Mouse (Mus musculus): ENCODE data around the gene A930009A15Rik. TPM values are rescaled to one million over a fixed set of nuclear protein-coding genes. Genes with fewer than 3 reads are reported as not detected.

The A930009A15Rik gene
- polyA plus RNA-seq, 1 experiment from 2014 or later, result not detected

DNA sequence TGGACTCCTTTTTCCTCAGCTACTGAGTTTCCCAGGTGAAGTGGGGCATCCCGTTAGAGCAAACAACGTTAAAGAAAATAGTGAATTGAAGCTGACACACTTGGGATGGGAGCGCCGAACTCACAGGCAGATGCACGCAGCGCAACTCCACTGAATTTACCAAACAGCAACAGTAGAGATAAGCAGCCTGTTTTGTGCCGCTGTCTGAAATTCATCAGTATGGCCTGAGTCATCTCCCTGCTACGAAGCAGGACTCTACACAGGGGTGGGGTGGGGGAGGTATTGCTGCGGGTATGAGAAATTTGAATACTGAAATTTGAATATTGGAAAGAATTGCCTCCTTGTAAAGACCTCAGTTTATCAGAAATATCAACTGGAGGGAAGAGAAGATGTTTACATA, 12.2 kb downstream of the A930009A15Rik start:
- H3K27ac ChIP-seq (replicated peaks), result no peak overlapping the region
- H3K4me3 ChIP-seq (replicated peaks), result no peak overlapping the region
- peaks cover 23% of the 10 kb centered on the region for H3K4me1 ChIP-seq
- H3K9me3 ChIP-seq (replicated peaks), result no peaks in the 10 kb centered on the region
- peaks cover 23% of the 10 kb centered on the region for H3K27me3 ChIP-seq
- H3K9ac ChIP-seq, result no peak overlapping the region
- H3K36me3 ChIP-seq, result no peaks in the 10 kb centered on the region
- H3K4me2 ChIP-seq (replicated peaks), result no peak overlapping the region
- 80% methylated on average over 9 of the region's 9 CpGs for WGBS
- no peak for ATAC-seq (ENCODE audit: insufficient number of reproducible peaks, low FRiP score, low TSS enrichment, low read depth)

DNA sequence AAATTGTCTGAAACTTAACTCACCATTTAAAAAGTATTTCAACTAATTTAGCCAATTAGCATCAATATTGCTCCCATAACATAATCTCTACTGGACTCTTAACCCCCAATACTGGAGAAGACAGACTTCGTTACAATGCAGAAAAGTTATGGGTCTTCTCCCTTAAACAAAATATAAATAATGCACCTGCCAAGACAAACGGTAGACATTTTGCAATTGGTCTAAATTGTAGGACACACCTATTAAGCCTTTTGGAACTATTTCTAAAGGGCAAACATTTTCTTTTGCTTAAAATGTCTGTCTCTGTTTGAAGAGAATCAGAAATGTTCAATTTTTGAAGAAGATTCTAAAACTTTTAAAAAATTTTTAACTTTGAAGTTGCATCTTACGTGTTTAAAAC, 13.3 kb downstream of the A930009A15Rik start:
- Histone ChIP-seq H3K9ac (no peak overlapping the region), H3K36me3 (no peaks in the 10 kb centered on the region), H3K27me3 (peaks cover 34% of the 10 kb centered on the region), H3K9me3 (replicated peaks) (no peaks in the 10 kb centered on the region), H3K4me2 (replicated peaks) (no peak overlapping the region), H3K27ac (replicated peaks) (no peak overlapping the region), H3K4me1 (peaks cover 34% of the 10 kb centered on the region), H3K4me3 (replicated peaks) (no peak overlapping the region)
- no peak for ATAC-seq (ENCODE audit: insufficient number of reproducible peaks, low FRiP score, low TSS enrichment, low read depth)
- WGBS, result 83% methylated on average over 3 of the region's 3 CpGs

DNA sequence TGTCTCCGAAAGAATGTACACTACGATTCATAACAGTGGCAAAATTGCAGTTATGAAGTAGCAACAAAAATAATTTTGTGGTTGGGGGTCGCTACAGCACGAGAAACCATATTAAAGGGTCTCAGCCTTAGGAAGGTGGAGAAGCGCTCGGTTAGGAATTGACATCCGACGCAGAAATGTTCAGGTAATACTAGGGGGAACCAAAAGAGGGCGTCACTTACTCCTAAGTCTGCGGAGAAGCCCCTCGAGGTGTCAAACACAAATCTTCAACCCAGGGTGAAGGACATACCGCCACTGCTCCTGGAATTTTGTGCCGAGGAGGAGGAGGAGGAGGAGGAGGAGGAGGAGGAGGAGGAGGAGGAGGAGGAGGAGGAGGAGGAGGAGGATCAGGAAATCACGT, 14.9 kb downstream of the A930009A15Rik start:
- no peak overlapping the region for H3K4me2 ChIP-seq (replicated peaks)

DNA sequence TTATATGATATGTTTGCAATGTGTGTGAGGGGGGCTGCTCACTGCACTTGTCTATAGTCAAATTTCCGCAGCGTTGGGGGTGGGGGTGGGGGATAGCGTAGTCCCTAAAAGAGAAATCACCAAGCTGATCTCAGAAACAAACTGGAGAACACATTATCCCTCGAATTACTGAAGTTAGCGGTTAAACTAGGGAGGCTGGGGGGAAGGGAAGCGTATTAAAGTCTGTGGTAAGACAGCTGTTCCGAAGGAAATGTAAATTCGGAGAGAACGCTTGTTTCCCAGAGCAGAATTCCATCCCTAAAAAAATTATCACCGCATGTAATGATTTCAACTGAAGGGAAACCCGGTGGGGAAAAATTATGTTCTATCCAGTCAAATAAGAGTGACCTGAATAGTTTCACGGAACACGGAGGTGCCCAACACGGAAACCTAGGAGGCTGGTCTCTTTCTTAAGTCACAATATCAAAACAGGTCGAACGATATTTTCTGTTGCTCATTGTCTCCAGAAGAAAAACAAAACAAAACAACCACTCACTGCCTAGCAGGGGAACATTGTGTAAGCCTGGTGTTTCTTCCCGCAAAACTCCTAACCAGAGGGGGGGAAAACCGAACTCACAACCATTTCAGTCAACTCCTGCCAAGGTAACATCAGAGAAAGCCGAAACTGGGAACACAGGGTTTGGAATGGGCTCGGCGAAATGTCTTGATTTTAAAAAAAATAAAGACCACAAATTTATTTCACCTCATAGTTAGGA, 15.9 kb downstream of the A930009A15Rik start:
- Histone ChIP-seq H3K27ac (replicated peaks) (no peak overlapping the region), H3K4me1 (peaks cover 32% of the 10 kb centered on the region), H3K4me2 (replicated peaks) (peak overlapping the region; percentile 95), H3K9ac (no peak overlapping the region), H3K36me3 (no peaks in the 10 kb centered on the region), H3K9me3 (replicated peaks) (no peaks in the 10 kb centered on the region), H3K27me3 (peaks cover 41% of the 10 kb centered on the region), H3K4me3 (replicated peaks) (peak overlapping the region; percentile 55)
- ATAC-seq (ENCODE audit: insufficient number of reproducible peaks, low FRiP score, low TSS enrichment, low read depth), result no peak
- 1% methylated on average over 21 of the region's 21 CpGs for WGBS

More for the DNA sequence above, 14.9 kb downstream of the A930009A15Rik start:
- Histone ChIP-seq H3K27ac (replicated peaks) (no peak overlapping the region), H3K27me3 (peaks cover 41% of the 10 kb centered on the region), H3K9ac (no peak overlapping the region), H3K9me3 (replicated peaks) (no peaks in the 10 kb centered on the region), H3K4me3 (replicated peaks) (peak overlapping the region; percentile 55), H3K4me1 (peaks cover 33% of the 10 kb centered on the region), H3K36me3 (no peaks in the 10 kb centered on the region)
- ATAC-seq (ENCODE audit: insufficient number of reproducible peaks, low FRiP score, low TSS enrichment, low read depth), result no peak
- WGBS, result 27% methylated on average over 12 of the region's 14 CpGs

DNA sequence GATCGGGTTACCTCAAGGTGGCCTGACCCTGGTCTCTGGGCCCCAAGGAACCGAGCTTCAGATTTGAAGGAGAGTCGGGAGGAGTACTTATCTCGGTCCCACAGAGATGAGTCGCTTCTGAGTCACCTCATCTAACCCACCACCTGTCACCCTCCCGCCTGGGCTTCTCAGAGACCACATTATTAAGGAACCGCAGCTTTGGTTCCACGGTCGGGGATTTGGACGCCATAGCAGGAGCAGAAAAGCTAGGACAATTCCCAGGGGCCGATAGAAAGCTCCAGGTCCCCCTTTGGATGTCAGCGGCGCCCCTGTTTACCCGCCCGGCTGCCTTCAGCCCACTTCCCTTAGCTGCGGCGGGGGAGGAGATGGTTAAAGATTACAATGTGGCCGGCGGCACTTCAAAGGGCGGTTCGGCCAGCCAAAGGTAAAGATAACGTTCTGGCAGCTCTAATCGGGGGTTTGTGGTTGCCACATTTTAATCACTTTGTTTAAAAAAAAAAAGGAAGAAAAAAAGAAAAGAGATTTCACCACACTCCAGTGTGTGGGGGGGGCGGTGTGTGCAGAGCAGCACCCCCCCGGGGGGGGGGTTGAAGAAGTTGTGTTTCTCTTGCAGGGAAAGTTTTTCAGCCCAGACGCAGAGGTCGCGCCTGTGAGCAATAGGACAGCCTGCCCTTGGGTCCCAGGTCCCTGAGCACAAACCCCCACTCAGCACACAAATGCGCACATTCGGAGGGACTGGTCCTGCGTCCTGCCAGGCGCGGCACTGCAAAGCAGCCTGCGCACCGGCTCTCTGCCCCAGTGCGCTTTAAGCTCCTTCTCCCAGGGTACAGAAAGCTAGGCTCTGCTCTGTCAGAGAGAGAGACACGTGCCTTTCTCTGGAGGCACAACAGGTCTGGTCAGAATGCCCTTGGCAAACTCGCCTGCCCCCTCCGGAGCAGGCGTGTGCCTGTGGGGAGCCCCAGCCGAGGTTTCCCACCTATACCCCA, 16.8 kb downstream of the A930009A15Rik start:
- 0 out of 2 replicates have a peak overlapping the region, but pooled peaks have one; percentile 23 for H3K9ac ChIP-seq
- H3K4me2 ChIP-seq (replicated peaks), result peak overlapping the region; percentile 95
- ATAC-seq (ENCODE audit: insufficient number of reproducible peaks, low FRiP score, low TSS enrichment, low read depth), result peak; percentile 18
- no peaks in the 10 kb centered on the region for H3K36me3 ChIP-seq
- under 1% methylated on average over 41 of the region's 41 CpGs for WGBS
- H3K4me3 ChIP-seq (replicated peaks), result peak overlapping the region; percentile 55
- no peaks in the 10 kb centered on the region for H3K9me3 ChIP-seq (replicated peaks)
- H3K27me3 ChIP-seq, result peaks cover 41% of the 10 kb centered on the region
- no peak overlapping the region for H3K27ac ChIP-seq (replicated peaks)
- peaks cover 32% of the 10 kb centered on the region for H3K4me1 ChIP-seq

DNA sequence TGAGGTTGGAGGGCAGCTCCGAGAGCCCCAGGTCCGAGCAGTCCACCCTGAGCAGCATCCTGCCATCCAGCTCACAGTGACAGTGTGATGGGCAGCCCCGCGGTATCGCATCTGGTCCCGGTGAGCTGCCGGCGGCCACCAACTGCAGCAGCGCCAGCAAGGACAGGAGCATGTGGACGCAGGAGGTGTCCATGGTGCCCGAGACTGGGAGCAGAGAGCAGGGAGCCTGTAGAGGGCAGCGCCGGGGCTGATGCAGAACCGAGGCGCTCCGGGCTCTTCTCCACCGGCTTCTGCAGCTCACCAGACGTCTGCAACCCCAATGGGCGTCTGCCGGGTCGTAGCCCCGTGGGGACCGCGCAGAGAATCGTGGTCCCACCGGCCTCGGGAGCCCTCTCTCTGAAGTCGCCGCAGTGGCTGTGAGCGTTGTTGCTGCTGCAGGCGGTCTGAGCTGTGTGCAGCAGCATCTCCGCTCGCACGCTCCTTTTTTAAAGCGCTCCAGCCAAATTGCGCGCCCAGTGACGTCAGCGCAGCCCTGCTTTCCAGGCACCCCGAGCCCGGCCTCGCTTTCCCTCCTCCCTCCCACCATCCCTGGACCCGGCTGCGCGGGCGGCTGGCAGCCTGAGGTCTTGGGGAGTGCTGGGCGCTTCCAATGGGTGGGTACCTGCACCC, 17.6 kb downstream of the A930009A15Rik start, which contains the start of gene Lgr5:
TSS of gene Lgr5 (minus strand) at position 480 of the 669 bp plus-strand sequence.
- H3K9me3 ChIP-seq (replicated peaks), result no peaks in the 10 kb centered on the region
- ATAC-seq (ENCODE audit: insufficient number of reproducible peaks, low FRiP score, low TSS enrichment, low read depth), result peak; percentile 72
- peak within 1 kb of the TSS; percentile 23; the same call in 1 of the 2 replicates for H3K9ac ChIP-seq
- under 1% methylated on average over 47 of the region's 47 CpGs for WGBS
- H3K27ac ChIP-seq (replicated peaks), result no peak within 1 kb of the TSS
- H3K4me1 ChIP-seq, result peaks cover 32% of the 10 kb centered on the region
- H3K27me3 ChIP-seq, result peaks cover 41% of the 10 kb centered on the region
- H3K4me3 ChIP-seq (replicated peaks), result peak within 1 kb of the TSS; percentile 55
- peak within 1 kb of the TSS; percentile 95 for H3K4me2 ChIP-seq (replicated peaks)
- no peaks in the 10 kb centered on the region for H3K36me3 ChIP-seq

DNA sequence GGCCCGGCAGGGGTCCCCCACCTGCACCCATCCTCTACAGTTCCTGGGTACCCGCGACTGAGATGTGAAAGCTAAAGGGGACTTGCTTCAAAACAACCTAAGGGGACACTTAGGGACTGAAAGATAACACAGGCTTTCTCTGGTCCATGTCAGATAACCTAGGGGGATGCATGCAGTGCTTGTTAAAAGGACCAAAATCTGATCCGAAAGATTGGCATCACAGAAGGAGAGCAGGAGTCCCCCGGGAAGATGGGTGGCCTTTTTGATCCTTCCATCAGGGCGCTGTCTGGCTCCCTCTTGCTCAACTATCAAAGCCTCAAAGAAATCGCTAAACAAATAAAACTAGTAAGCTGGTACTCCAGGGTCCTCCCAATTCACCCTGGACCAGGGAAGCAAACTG, 18.2 kb downstream of the A930009A15Rik start:
- Histone ChIP-seq H3K4me1 (peaks cover 32% of the 10 kb centered on the region), H3K9ac (peak overlapping the region; percentile 23; the same call in 1 of the 2 replicates), H3K27me3 (peaks cover 41% of the 10 kb centered on the region), H3K9me3 (replicated peaks) (no peaks in the 10 kb centered on the region), H3K4me2 (replicated peaks) (peak overlapping the region; percentile 95), H3K27ac (replicated peaks) (no peak overlapping the region), H3K36me3 (no peaks in the 10 kb centered on the region), H3K4me3 (replicated peaks) (peak overlapping the region; percentile 55)
- ATAC-seq (ENCODE audit: insufficient number of reproducible peaks, low FRiP score, low TSS enrichment, low read depth), result no peak
- 2% methylated on average over 7 of the region's 7 CpGs for WGBS

DNA sequence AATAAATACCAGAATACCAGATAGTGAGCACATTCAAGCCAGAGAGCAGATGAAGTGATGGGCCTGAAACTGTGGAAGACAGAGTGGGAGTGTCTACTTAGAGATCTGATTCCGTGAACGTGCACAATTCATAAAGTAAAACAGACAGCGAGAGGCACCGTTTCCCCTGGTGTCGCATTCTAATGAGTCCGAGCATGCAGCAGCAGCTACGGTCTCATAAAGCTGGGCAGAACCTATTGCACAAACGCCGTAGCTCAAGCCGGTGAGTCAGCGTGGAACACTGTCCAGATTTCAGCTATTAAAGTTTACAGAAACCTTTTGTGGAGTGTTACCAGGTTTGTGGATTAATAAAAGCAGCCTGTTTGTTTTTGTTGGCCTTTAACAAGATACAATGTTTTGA, 23.4 kb downstream of the A930009A15Rik start:
- 25% methylated on average over 11 of the region's 11 CpGs for WGBS

DNA sequence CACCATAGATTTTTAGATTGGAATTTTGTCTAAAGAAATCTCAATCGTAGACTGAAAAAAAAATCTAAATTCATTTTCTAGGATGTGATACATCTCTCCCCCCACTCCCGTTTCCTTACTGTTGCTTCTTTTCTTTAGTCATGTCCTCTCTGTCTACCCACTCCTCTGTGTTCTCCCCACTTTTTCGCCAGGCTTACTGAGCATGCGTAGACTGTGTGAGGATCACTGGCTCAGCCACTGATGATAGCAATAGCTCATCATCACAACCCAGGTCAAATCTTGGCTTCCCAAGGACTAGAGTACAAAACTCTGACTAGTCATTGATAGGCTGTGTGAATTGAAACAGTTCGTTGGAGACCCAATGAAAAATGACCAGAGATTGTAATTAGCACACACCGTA, 23.9 kb downstream of the A930009A15Rik start:
- Histone ChIP-seq H3K4me3 (replicated peaks) (no peak overlapping the region), H3K4me2 (replicated peaks) (no peak overlapping the region)

More for the DNA sequence above, 23.4 kb downstream of the A930009A15Rik start:
- Histone ChIP-seq H3K27me3 (peaks cover 5% of the 10 kb centered on the region), H3K4me3 (replicated peaks) (no peak overlapping the region), H3K4me2 (replicated peaks) (no peak overlapping the region), H3K9ac (no peak overlapping the region), H3K9me3 (replicated peaks) (no peaks in the 10 kb centered on the region), H3K36me3 (no peaks in the 10 kb centered on the region), H3K4me1 (peaks cover under 1% of the 10 kb centered on the region; the same call in 1 of the 2 replicates), H3K27ac (replicated peaks) (no peak overlapping the region)
- no peak for ATAC-seq (ENCODE audit: insufficient number of reproducible peaks, low FRiP score, low TSS enrichment, low read depth)

DNA sequence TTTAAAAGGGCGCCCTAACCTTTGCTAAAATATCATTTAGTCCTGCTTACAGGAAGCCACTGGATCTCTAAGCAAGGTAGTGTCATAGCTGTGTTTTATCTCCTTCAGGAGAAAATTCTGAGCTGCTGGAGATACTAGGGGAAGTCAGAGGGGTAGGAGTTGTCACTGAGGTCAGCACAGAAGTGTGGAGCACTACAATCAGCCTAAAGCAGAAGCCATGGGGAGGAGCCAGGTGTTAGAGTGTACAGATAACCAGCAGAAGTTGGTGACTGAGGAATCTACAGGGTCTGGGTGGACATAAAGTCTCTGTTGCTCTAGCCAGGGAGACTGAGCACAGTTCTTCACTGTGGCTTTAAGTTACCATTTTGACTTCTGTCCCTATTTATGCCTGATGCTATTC, 26.0 kb downstream of the A930009A15Rik start:
- H3K4me3 ChIP-seq (replicated peaks), result no peak overlapping the region
- ATAC-seq (ENCODE audit: insufficient number of reproducible peaks, low FRiP score, low TSS enrichment, low read depth), result no peak
- H3K27me3 ChIP-seq, result no peaks in the 10 kb centered on the region
- no peaks in the 10 kb centered on the region for H3K9me3 ChIP-seq (replicated peaks)
- no peak overlapping the region for H3K27ac ChIP-seq (replicated peaks)
- WGBS, result 72% methylated on average over 1 of the region's 1 CpGs
- no peak overlapping the region for H3K9ac ChIP-seq
- H3K4me2 ChIP-seq (replicated peaks), result no peak overlapping the region
- no peaks in the 10 kb centered on the region for H3K4me1 ChIP-seq
- H3K36me3 ChIP-seq, result no peaks in the 10 kb centered on the region

More for the DNA sequence above, 23.9 kb downstream of the A930009A15Rik start:
- Histone ChIP-seq H3K4me1 (no peaks in the 10 kb centered on the region), H3K27ac (replicated peaks) (no peak overlapping the region), H3K27me3 (peaks cover 4% of the 10 kb centered on the region), H3K36me3 (no peaks in the 10 kb centered on the region), H3K9ac (no peak overlapping the region), H3K9me3 (replicated peaks) (no peaks in the 10 kb centered on the region)
- ATAC-seq (ENCODE audit: insufficient number of reproducible peaks, low FRiP score, low TSS enrichment, low read depth), result no peak
- 81% methylated on average over 6 of the region's 6 CpGs for WGBS

All from embryonic facial prominence, embryonic 15.5 days (tissue).